Mouse (Mus musculus): ENCODE measurements around the gene Ces3b. TPM values are rescaled to one million over a fixed set of nuclear protein-coding genes. Genes with fewer than 3 reads are reported as not detected.
A peak's percentile ranks its signal among the peaks of the same experiment; 100 is the strongest.
"Not testable (repeated sequence)": the region's sequence is repeated elsewhere in the genome, so short reads cannot be mapped to it uniquely, and the experiment has no call there.

Ces3b gene
- polyA plus RNA-seq, 1 experiment from 2014 or later, result not detected

- Histone ChIP-seq H3K4me2 (no peak overlapping the region), H3K4me1 (replicated peaks) (no peaks in the 10 kb centered on the region), H3K27me3 (no peaks in the 10 kb centered on the region), H3K9me3 (replicated peaks) (no peaks in the 10 kb centered on the region), H3K27ac (no peak overlapping the region), H3K36me3 (no peaks in the 10 kb centered on the region), H3K9ac (no peak overlapping the region), H3K4me3 (replicated peaks) (no peak overlapping the region)
- no peak for ATAC-seq (ENCODE audit: low read depth)
- DNase-seq, result no peak
- WGBS (ENCODE audit: insufficient replicate concordance), result 45% methylated on average over 5 of the region's 5 CpGs
These were observed 2.7 kb upstream of the Ces3b start for GRCm38 (mm10) chr8:105080814-105081336.

GRCm38 (mm10) chr8:105088166-105088565, 4.6 kb downstream of the Ces3b start:
- H3K9ac ChIP-seq; H3K27me3 ChIP-seq; H3K9me3 ChIP-seq (replicated peaks); H3K4me1 ChIP-seq (replicated peaks); H3K4me2 ChIP-seq; ATAC-seq (ENCODE audit: low read depth); H3K27ac ChIP-seq; H3K36me3 ChIP-seq; H3K4me3 ChIP-seq (replicated peaks); DNase-seq: not testable (repeated sequence)
- 53% methylated on average over 5 of the region's 5 CpGs for WGBS (ENCODE audit: insufficient replicate concordance)

- Histone ChIP-seq H3K4me2 (no peak overlapping the region), H3K9me3 (replicated peaks) (no peaks in the 10 kb centered on the region), H3K4me3 (replicated peaks) (no peak overlapping the region), H3K36me3 (no peaks in the 10 kb centered on the region), H3K4me1 (replicated peaks) (no peaks in the 10 kb centered on the region), H3K9ac (no peak overlapping the region), H3K27ac (no peak overlapping the region), H3K27me3 (no peaks in the 10 kb centered on the region)
- 47% methylated on average over 4 of the region's 4 CpGs for WGBS (ENCODE audit: insufficient replicate concordance)
- ATAC-seq (ENCODE audit: low read depth) (no peak), DNase-seq (no peak)
These were observed 5.0 kb downstream of the Ces3b start for GRCm38 (mm10) chr8:105088581-105088980.

GRCm38 (mm10) chr8:105093992-105094391, 10.4 kb downstream of the Ces3b start:
- ATAC-seq (ENCODE audit: low read depth) (no peak), DNase-seq (no peak)
- no peak overlapping the region for H3K27ac ChIP-seq
- H3K4me1 ChIP-seq (replicated peaks), result no peaks in the 10 kb centered on the region
- 71% methylated on average over 3 of the region's 3 CpGs for WGBS (ENCODE audit: insufficient replicate concordance)
- H3K36me3 ChIP-seq, result no peaks in the 10 kb centered on the region
- H3K4me2 ChIP-seq, result no peak overlapping the region
- no peak overlapping the region for H3K9ac ChIP-seq
- H3K4me3 ChIP-seq (replicated peaks), result no peak overlapping the region
- H3K27me3 ChIP-seq, result no peaks in the 10 kb centered on the region
- H3K9me3 ChIP-seq (replicated peaks), result no peaks in the 10 kb centered on the region

DNA sequence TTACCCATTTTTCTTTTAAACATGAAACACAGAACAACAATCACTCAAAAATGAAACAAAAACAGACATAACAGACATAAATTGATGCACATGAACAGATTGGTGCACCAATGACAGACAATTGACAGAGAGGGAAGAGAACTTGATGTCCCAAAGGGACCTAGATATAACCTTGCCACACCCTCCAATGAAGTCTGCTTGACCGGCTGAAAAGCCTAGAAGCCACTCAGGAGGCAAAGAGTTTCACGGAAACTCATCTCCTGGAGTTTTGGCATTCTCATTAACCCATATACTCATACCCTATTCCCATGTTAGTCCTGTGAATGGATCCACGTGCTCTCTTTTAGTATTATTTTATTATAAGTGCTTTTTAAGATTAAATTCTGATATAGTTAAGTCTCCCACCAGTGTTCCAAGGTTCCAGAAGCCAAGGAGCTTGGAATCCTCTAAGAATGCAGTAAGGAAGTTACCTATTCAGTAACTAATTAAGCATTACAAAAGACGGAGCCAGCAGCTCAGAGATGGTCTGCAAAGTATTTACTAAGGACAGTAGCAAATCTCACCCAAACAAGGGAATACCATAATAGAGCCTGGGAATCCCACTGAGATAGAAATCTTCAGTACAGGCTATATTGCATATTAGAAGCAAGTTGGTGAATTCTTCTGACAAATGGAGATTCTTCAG, 18.7 kb downstream of the Ces3b start:
- not testable (repeated sequence) for H3K27me3 ChIP-seq; ATAC-seq (ENCODE audit: low read depth); H3K9ac ChIP-seq; DNase-seq; H3K4me2 ChIP-seq; H3K4me3 ChIP-seq (replicated peaks); H3K27ac ChIP-seq; H3K36me3 ChIP-seq; H3K4me1 ChIP-seq (replicated peaks); H3K9me3 ChIP-seq (replicated peaks)
- WGBS (ENCODE audit: insufficient replicate concordance), result 49% methylated on average over 4 of the region's 4 CpGs

DNA sequence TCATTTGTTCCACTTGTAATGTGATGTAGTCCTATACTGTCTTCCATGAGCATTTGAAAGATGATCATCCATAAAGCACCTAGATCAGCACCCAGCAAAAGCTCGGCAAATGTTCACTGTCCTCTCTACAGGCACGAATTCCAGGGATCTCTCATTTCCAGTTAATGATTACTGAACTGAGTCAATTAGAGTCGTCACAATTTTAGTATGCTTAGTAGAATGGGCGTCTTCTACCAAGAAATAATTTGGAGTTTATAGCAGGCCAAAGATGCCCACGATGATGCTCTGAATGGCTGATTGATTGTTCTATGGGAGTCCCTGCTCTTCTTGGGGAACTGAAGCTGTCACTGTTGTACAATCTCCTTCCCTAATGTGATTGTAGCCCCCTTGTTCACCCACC, 20.1 kb downstream of the Ces3b start:
- not testable (repeated sequence) for H3K27me3 ChIP-seq; ATAC-seq (ENCODE audit: low read depth); H3K9me3 ChIP-seq (replicated peaks); H3K27ac ChIP-seq; H3K4me2 ChIP-seq; H3K9ac ChIP-seq; DNase-seq; H3K36me3 ChIP-seq; H3K4me1 ChIP-seq (replicated peaks); H3K4me3 ChIP-seq (replicated peaks)
- WGBS (ENCODE audit: insufficient replicate concordance), result 47% methylated on average over 5 of the region's 5 CpGs

- no peak overlapping the region for H3K27ac ChIP-seq
- H3K27me3 ChIP-seq, result no peaks in the 10 kb centered on the region
- H3K4me1 ChIP-seq (replicated peaks), result 0 out of 2 replicates have a peak, but pooled peaks cover 4% of the 10 kb centered on the region
- no peak overlapping the region for H3K9ac ChIP-seq
- WGBS (ENCODE audit: insufficient replicate concordance), result 69% methylated on average over 3 of the region's 3 CpGs
- H3K4me2 ChIP-seq, result no peak overlapping the region
- DNase-seq, result no peak
- H3K4me3 ChIP-seq (replicated peaks), result no peak overlapping the region
- H3K9me3 ChIP-seq (replicated peaks), result no peaks in the 10 kb centered on the region
- H3K36me3 ChIP-seq, result no peaks in the 10 kb centered on the region
- ATAC-seq (ENCODE audit: low read depth), result no peak
These were observed 20.7 kb downstream of the Ces3b start for GRCm38 (mm10) chr8:105104220-105104619.

GRCm38 (mm10) chr8:105129864-105130263, 46.3 kb downstream of the Ces3b start:
- H3K4me2 ChIP-seq, result no peak overlapping the region
- 59% methylated on average over 9 of the region's 9 CpGs for WGBS (ENCODE audit: insufficient replicate concordance)
- ATAC-seq (ENCODE audit: low read depth) (no peak), DNase-seq (no peak)
- H3K36me3 ChIP-seq, result no peaks in the 10 kb centered on the region
- no peaks in the 10 kb centered on the region for H3K9me3 ChIP-seq (replicated peaks)
- no peak overlapping the region for H3K4me3 ChIP-seq (replicated peaks)
- no peak overlapping the region for H3K27ac ChIP-seq
- no peaks in the 10 kb centered on the region for H3K4me1 ChIP-seq (replicated peaks)
- H3K27me3 ChIP-seq, result no peaks in the 10 kb centered on the region
- H3K9ac ChIP-seq, result no peak overlapping the region

DNA sequence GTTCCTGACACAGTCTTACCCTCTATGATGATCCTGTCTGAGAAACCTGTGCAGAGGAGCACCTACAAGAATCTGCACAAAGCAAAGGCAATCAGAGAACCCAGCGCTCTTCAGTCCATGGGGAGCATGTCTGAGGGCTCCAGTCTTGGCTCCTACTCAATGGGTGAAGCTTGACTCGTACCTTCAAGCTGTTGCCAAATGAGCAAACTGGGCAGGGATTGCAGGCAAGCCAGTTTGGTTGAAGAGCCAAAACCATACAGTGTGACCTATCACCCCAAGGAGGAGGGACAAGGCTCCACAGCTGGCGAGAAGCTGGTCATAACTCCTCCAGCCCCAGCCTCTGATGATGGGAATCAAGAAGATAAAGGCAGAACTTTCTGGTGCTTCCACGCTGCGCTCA, 48.0 kb downstream of the Ces3b start, which contains the start of gene Ces4a:
Ces4a (plus strand) TSS at position 292 of the 400 bp plus-strand sequence.
- WGBS (ENCODE audit: insufficient replicate concordance), result 59% methylated on average over 5 of the region's 5 CpGs
- no peak within 1 kb of the TSS for H3K27ac ChIP-seq
- no peak for DNase-seq

GRCm38 (mm10) chr8:105138423-105138822, 54.9 kb downstream of the Ces3b start:
- no peak for ATAC-seq (ENCODE audit: low read depth)
- peak; percentile 13 for DNase-seq
- H3K4me3 ChIP-seq (replicated peaks), result no peak overlapping the region
- H3K27ac ChIP-seq, result no peak overlapping the region
- no peak overlapping the region for H3K9ac ChIP-seq
- H3K36me3 ChIP-seq, result no peaks in the 10 kb centered on the region
- no peaks in the 10 kb centered on the region for H3K9me3 ChIP-seq (replicated peaks)
- 0 out of 2 replicates have a peak, but pooled peaks cover 10% of the 10 kb centered on the region for H3K27me3 ChIP-seq
- WGBS (ENCODE audit: insufficient replicate concordance), result 15% methylated on average over 4 of the region's 4 CpGs
- no peak overlapping the region for H3K4me2 ChIP-seq
- 0 out of 2 replicates have a peak, but pooled peaks cover 4% of the 10 kb centered on the region for H3K4me1 ChIP-seq (replicated peaks)

More for the DNA sequence above, 48.0 kb downstream of the Ces3b start, which contains the start of gene Ces4a:
- Histone ChIP-seq H3K36me3 (no peaks in the 10 kb centered on the region), H3K9ac (no peak within 1 kb of the TSS), H3K9me3 (replicated peaks) (no peaks in the 10 kb centered on the region), H3K4me2 (no peak within 1 kb of the TSS), H3K4me1 (replicated peaks) (no peaks in the 10 kb centered on the region), H3K27me3 (no peaks in the 10 kb centered on the region), H3K4me3 (replicated peaks) (no peak within 1 kb of the TSS)
- ATAC-seq (ENCODE audit: low read depth), result no peak

- 0 out of 2 replicates have a peak, but pooled peaks cover 10% of the 10 kb centered on the region for H3K27me3 ChIP-seq
- H3K9ac ChIP-seq, result no peak overlapping the region
- DNase-seq (no peak), ATAC-seq (ENCODE audit: low read depth) (no peak)
- H3K27ac ChIP-seq, result no peak overlapping the region
- H3K4me3 ChIP-seq (replicated peaks), result no peak overlapping the region
- WGBS (ENCODE audit: insufficient replicate concordance), result 32% methylated on average over 19 of the region's 19 CpGs
- no peaks in the 10 kb centered on the region for H3K9me3 ChIP-seq (replicated peaks)
- H3K4me1 ChIP-seq (replicated peaks), result 0 out of 2 replicates have a peak, but pooled peaks cover 4% of the 10 kb centered on the region
- no peaks in the 10 kb centered on the region for H3K36me3 ChIP-seq
- H3K4me2 ChIP-seq, result peak overlapping the region; percentile 18; the same call in 1 of the 2 replicates
These were observed 58.8 kb downstream of the Ces3b start for GRCm38 (mm10) chr8:105142395-105142794.

All from liver, embryonic 13.5 days (tissue).